Mouse (Mus musculus): ENCODE results near the gene Slc25a26.

Slc25a26 gene

GRCm38 (mm10) chr6:94540615-94541014, 40.5 kb downstream of the Slc25a26 start:
- TF ChIP-seq GATA4 (IDR thresholded peaks at IDR 0.05; ENCODE audit: insufficient replicate concordance, low read length): no peak

DNA sequence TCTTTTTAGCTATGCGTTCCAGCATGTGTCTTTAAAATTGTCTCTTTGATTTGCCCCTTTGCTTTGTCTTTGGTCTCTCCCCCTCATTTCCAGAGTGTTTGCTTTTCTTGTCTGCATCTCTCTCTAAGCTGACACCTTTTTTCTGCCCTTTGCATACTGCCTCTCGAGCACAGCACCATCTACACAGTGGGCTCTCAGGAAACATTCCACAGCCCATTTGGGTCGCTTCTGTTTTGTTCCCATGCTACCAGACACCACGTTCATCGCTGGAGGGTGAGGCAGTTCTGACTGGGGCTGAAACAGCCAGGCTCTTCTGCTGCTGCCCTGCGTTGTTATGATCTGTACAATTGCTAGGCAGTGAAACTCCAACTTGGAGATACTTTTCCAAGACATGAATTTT, 41.0 kb downstream of the Slc25a26 start:
- no peak for TF ChIP-seq GATA4 (IDR thresholded peaks at IDR 0.05; ENCODE audit: insufficient replicate concordance, low read length)

GRCm38 (mm10) chr6:94541854-94542253, 41.7 kb downstream of the Slc25a26 start:
- TF ChIP-seq GATA4 (IDR thresholded peaks at IDR 0.05; ENCODE audit: insufficient replicate concordance, low read length): no peak

GRCm38 (mm10) chr6:94543902-94544840, 44.0 kb downstream of the Slc25a26 start:
- no peak for TF ChIP-seq GATA4 (IDR thresholded peaks at IDR 0.05; ENCODE audit: insufficient replicate concordance, low read length)

- TF ChIP-seq GATA4 (IDR thresholded peaks at IDR 0.05; ENCODE audit: insufficient replicate concordance, low read length): no peak
Measured at GRCm38 (mm10) chr6:94547239-94547638, 47.1 kb downstream of the Slc25a26 start.

- TF ChIP-seq GATA4 (IDR thresholded peaks at IDR 0.05; ENCODE audit: insufficient replicate concordance, low read length): no peak
Measured at GRCm38 (mm10) chr6:94550298-94550697, 50.2 kb downstream of the Slc25a26 start.

DNA sequence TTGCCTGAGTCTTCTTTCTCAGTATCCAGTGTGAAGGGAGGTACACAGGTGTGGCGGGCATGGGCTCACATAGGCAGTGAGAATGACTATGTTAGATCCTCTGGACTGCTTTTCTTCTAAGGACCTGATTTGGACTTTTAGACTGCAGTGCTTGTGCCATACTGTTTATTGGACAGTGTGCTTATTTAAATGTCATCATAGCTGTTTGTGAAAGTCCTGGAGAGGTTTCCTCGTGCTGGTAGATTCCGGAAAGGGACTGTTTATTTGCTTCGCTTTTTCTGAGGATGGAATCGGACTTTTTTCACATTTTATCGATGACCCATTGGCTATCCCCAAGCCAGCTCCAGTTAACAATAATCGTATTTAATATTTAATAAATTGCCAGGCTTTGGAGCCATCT, 50.7 kb downstream of the Slc25a26 start:
- no peak for TF ChIP-seq GATA4 (IDR thresholded peaks at IDR 0.05; ENCODE audit: insufficient replicate concordance, low read length)

DNA sequence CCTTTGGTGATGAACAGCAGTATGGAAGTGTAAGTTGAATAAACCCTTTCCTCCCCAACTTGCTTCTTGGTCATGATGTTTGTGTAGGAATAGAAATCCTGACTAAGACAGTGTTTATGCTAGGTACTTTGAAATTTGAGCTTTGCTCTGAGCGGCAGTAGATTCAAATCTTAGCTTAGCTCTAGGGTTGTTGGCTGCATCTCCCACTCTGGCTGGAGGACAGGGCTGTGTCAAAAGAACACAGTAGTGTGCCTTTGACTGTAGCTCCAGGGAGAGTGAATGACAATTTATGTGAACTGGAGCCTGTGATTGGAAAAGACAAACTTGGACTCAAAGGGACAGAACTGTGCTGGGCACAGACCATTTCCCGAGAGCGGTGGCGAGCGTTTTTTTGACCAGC, 53.0 kb downstream of the Slc25a26 start:
- no peak for TF ChIP-seq GATA4 (IDR thresholded peaks at IDR 0.05; ENCODE audit: insufficient replicate concordance, low read length)

- TF ChIP-seq GATA4 (IDR thresholded peaks at IDR 0.05; ENCODE audit: insufficient replicate concordance, low read length): no peak
Measured at GRCm38 (mm10) chr6:94560896-94561295, 60.8 kb downstream of the Slc25a26 start.

DNA sequence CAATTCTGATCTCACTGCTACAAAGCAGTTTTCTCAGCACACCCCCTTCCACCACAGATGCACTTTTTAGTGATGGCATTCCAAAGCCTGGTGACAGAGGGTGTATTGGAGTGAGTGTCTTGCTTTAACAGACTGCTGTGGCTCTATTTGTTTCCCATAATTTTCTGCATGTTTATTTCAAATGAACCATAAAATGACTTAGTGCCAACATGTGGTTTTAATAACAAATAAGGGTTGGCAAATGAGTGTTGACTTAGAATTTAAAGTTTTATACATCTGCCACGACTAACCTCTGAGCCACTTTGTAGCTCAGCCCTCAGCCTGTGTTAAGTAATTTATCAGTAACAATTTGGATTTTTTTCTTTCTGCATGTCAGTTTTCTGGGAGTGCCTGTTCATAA, 61.2 kb downstream of the Slc25a26 start:
- no peak for TF ChIP-seq GATA4 (IDR thresholded peaks at IDR 0.05; ENCODE audit: insufficient replicate concordance, low read length)

DNA sequence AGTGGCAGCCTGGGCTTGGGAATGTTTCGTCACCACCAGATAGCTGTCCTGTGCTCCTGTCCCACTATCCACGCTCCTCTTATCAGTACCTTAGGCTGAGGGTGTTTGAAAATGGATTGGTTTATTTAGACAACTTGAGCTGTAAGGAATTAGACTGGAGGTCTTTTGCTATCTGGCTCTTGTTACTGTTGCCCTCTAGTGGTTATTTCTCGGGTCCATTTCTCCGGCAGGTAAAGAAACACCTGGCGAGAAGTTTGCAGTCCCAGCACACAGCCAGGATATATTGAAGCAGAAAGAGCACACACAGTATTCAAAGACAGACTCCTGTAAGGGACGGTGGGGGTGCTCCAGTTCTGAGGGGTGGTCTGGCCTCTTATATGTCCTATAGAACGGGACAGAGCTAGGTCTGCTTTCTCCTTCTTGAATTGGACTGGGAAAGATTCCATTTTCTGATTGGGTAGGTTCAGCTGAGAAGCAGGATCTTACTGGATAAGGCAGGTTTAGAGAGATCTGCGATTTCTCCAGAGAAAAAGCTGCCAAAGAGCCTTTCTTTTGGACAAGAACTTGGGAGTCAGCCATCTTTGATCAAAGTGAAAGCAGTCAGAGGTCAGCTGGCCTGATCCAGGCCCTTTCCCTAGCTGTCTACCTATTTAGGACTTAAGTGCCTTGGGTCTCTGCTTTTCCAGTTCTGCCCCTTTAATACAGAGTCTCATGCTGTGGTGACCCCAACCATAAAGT, 63.2 kb downstream of the Slc25a26 start:
- TF ChIP-seq GATA4 (IDR thresholded peaks at IDR 0.05; ENCODE audit: insufficient replicate concordance, low read length): no peak

DNA sequence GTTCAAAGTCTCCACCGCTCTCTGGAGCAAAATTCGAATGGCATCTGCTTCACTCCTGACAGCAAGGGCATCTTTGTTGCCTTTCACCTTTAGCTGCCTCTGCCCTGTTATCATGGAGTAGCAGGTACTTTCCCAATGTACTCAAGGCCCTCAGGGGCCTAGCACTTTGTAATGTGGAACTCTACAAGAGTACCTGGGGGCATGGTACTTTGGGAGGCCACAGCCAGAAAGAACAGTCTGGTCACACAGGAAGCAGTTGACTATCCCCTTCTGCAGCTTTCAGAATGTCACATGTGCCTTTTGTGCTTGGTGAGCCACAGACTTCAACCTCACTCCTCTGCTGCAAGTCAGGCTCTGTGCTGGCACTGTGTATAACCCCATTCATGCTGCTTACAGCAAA, 65.6 kb downstream of the Slc25a26 start:
- no peak for TF ChIP-seq GATA4 (IDR thresholded peaks at IDR 0.05; ENCODE audit: insufficient replicate concordance, low read length)

GRCm38 (mm10) chr6:94568040-94568439, 67.9 kb downstream of the Slc25a26 start:
- no peak for TF ChIP-seq GATA4 (IDR thresholded peaks at IDR 0.05; ENCODE audit: insufficient replicate concordance, low read length)

DNA sequence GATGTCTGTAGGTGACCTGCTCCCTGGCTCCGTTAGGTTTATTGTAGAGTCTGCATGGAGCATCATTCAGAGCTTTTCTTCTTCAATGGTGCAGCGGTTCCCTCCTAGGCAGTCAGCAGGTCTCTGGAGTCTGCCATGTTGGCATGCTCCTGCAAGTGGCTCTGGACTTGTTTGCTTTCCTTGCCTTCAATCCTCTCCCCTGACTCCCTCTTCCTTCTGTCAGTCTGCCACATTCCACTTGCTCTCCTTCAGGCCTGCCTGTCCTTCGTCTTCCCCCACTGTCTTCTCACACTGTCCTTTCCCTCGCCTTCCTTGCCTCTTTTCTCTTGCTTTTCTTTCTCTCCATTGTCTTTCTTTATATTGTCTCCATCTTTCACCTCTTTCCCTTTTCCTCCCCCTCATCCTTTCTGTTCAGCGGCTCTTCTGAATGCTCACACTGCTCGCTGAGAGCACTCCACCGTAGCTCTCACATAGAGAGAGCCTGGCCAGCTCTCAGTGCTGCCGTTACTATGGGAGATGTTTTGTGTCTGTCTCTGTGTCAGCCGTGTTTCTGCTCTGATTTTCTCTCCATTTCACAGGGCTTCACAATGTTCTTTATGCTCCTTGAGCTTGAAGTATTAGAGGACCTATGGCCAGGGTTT, 75.5 kb downstream of the Slc25a26 start:
- no peak for TF ChIP-seq GATA4 (IDR thresholded peaks at IDR 0.05; ENCODE audit: insufficient replicate concordance, low read length)

DNA sequence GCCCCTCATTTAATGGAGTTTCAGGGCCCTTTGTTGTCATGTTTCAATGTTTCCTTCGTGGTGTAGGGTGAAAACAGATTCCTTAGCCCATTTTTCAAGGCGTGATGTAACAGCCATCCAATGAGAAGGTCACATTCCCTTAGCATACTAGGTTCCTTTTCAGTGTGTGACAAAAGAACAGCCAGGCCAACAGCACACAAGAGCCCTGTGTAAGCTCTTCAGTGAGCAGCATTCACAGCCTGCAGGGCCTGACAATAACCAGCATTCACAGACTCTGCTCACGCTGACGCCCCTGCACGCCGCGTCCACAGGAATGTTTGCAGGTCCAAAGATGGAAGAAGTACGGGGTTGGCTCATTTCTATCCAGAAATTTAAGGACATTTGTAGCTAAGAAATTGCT, 77.9 kb downstream of the Slc25a26 start:
- no peak for TF ChIP-seq GATA4 (IDR thresholded peaks at IDR 0.05; ENCODE audit: insufficient replicate concordance, low read length)

GRCm38 (mm10) chr6:94582055-94582454, 81.9 kb downstream of the Slc25a26 start:
- no peak for TF ChIP-seq GATA4 (IDR thresholded peaks at IDR 0.05; ENCODE audit: insufficient replicate concordance, low read length)
